Mouse (Mus musculus) urinary bladder, postnatal 4 days (tissue): ENCODE results near the gene Snx18.

Source experiments
- DNase-seq, 2 experiments: peaks; one replicate each; pipeline ENCODE4 v3.0.0; 2021 to 2022; ENCODE audit warnings: low spot score in 2 of 2

Gene Snx18

GRCm38 (mm10) chr13:113566951-113567350 lies 51.4 kb downstream of the Snx18 start:
- DNase-seq = no peak

- DNase-seq = no peak
Observed at GRCm38 (mm10) chr13:113566411-113566810, 52.0 kb downstream of the Snx18 start.

- no peak for DNase-seq
Observed at GRCm38 (mm10) chr13:113559646-113560045, 58.7 kb downstream of the Snx18 start.

- no peak for DNase-seq
Observed at GRCm38 (mm10) chr13:113556538-113556937, 61.8 kb downstream of the Snx18 start.

- DNase-seq = no peak
Observed at GRCm38 (mm10) chr13:113555226-113555625, 63.1 kb downstream of the Snx18 start.

- no peak for DNase-seq
Observed at GRCm38 (mm10) chr13:113553603-113554230, 64.6 kb downstream of the Snx18 start.

GRCm38 (mm10) chr13:113552341-113552740 lies 66.0 kb downstream of the Snx18 start:
- DNase-seq = no peak

GRCm38 (mm10) chr13:113550866-113551565 lies 67.3 kb downstream of the Snx18 start:
- peak in 1 of 2 experiments; percentile 26 for DNase-seq

- DNase-seq = no peak
Observed at GRCm38 (mm10) chr13:113549021-113549420, 69.3 kb downstream of the Snx18 start.

- no peak for DNase-seq
Observed at GRCm38 (mm10) chr13:113547807-113548426, 70.4 kb downstream of the Snx18 start.

- no peak for DNase-seq
Observed at GRCm38 (mm10) chr13:113542374-113542773, 76.0 kb downstream of the Snx18 start.
